Mouse (Mus musculus) CD4-positive, CD25-positive, alpha-beta regulatory T cell (primary cell): ENCODE data around the gene Fbln5. TPM values are rescaled to one million over a fixed set of nuclear protein-coding genes. Genes with fewer than 3 reads are reported as not detected.

Source experiments
- polyA plus RNA-seq: library from polyadenylated mRNA; unstranded; fragments of 100-300 nt; shearing (Covaris generic); gene quantifications from one replicate; pipeline ENCODE4 v1.2.1, GENCODE M21; 2017

The Fbln5 gene
- 0.06 TPM for polyA plus RNA-seq

GRCm38 (mm10) chr12:101818608-101819370 is at the start of gene Fbln5:
Fbln5 (minus strand) TSS chr12:101819055.

DNA sequence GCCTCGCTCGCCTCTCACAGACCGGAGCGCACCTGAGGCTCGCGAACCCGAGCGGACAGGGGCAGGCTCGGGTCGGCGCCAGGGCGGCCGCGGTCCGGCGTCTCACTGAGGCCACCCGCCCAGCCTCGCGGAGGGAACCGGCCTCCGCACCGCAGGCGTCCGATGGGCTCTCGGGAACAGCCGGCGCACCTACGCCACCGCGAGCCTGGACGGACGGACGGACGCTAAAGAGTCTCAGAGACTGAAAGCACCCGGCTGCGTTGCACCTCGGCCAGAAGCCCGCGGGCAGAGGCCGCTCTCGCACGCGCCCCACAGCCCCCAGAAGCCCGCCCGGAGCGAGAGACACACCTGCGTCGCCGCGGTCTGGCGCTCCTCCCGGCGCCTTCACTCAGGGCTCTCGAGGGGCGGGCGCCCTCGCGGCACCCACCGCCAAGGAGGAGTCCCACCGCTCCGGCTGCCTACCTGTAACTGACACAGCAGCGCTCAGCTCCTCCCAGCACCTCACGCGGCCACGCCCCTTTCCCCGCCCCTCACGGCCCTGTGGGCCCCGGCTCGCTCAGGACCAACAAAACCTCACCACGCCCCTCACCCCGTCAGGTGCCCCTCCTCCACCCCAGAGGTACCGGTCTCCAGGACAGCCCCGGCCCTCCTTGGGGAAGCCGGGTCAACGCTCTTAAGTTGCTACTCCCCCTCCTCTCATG is 100.7 kb downstream of the Fbln5 start, which contains the start of gene Tc2n:
Gene Tc2n (minus strand): TSS at position 470 of the 701 bp plus-strand sequence.

Other genes with a start within 250 kb of the Fbln5 start
- gene Tc2n, start 100.5 kb downstream of the Fbln5 start, polyA plus RNA-seq, result 0.05 TPM
- 67.6 TPM for gene Trip11, start 94.2 kb upstream of the Fbln5 start, polyA plus RNA-seq
- 22.0 TPM for gene Atxn3, start 139.2 kb upstream of the Fbln5 start, polyA plus RNA-seq
- gene Cpsf2, start 156.9 kb upstream of the Fbln5 start, polyA plus RNA-seq, result 24.7 TPM